Mouse (Mus musculus) CH12.LX (cell line): ENCODE data around the gene Gm7534. TPM values are rescaled to one million over a fixed set of nuclear protein-coding genes. Genes with fewer than 3 reads are reported as not detected.

Experiments
- DNase-seq: peaks from one replicate; pipeline ENCODE4 v3.0.0-alpha.2; 2013; ENCODE audit errors: extremely low read depth
- H3K27ac ChIP-seq: 2 replicates; pipeline ENCODE4 v1.5.1; 2012; ENCODE audit warnings: low read depth, mild to moderate bottlenecking, control low read depth, moderate library complexity; ENCODE audit not compliant: insufficient read depth
- H3K27me3 ChIP-seq: replicated peaks from 2 replicates; pipeline ENCODE3; 2012; ENCODE audit warnings: inconsistent platforms
- H3K36me3 ChIP-seq, 2 experiments: replicated peaks in 1 of 2; 2 replicates each; pipeline versions ENCODE3 to v1.6.1; 2012; ENCODE audit warnings: inconsistent platforms in 1 of 2, low read length in 1 of 2, mild to moderate bottlenecking in 1 of 2, mixed read lengths in 1 of 2, moderate library complexity in 1 of 2; ENCODE audit not compliant: control insufficient read depth in 1 of 2, insufficient read depth in 1 of 2
- H3K4me1 ChIP-seq, 2 experiments: 2 replicates each; pipeline ENCODE4 v1.6.1; 2012; ENCODE audit warnings: inconsistent platforms in 1 of 2, moderate library complexity in 1 of 2; ENCODE audit not compliant: insufficient read depth in 2 of 2, control insufficient read depth in 1 of 2
- H3K4me2 ChIP-seq: 2 replicates; pipeline ENCODE4 v1.6.1; 2012; ENCODE audit warnings: low read depth, mild to moderate bottlenecking, control low read depth; ENCODE audit not compliant: poor library complexity, insufficient read depth, severe bottlenecking
- H3K4me3 ChIP-seq, 3 experiments: fragments of 150-350 bp in 1 of 3; sonication (generic) in 1 of 3; replicated peaks in 1 of 3; 2 replicates each; pipeline versions ENCODE3 to v1.5.1; 2011 to 2012; ENCODE audit warnings: low read depth in 2 of 3, low read length in 2 of 3, mild to moderate bottlenecking in 2 of 3, moderate library complexity in 2 of 3, control low read depth in 1 of 3, improper control_type of control experiment in 1 of 3, inconsistent platforms in 1 of 3, mixed read lengths in 1 of 3; ENCODE audit not compliant: poor library complexity in 1 of 3
- H3K79me2 ChIP-seq: replicated peaks from 2 replicates; pipeline ENCODE4 v1.6.1; 2012; ENCODE audit warnings: mild to moderate bottlenecking, moderate library complexity; ENCODE audit not compliant: control insufficient read depth, poor library complexity, insufficient read depth, severe bottlenecking; ENCODE audit errors: extremely low read depth
- H3K9ac ChIP-seq: 2 replicates; pipeline ENCODE4 v1.6.1; 2012; ENCODE audit warnings: low read depth, mild to moderate bottlenecking, control low read depth, moderate library complexity; ENCODE audit not compliant: insufficient read depth
- H3K9me3 ChIP-seq: replicated peaks from 2 replicates; pipeline ENCODE3; 2012; ENCODE audit warnings: low read length, inconsistent platforms, mixed read lengths
- CHD2 ChIP-seq: IDR thresholded peaks from 2 replicates; pipeline ENCODE4 v1.6.1; 2011; ENCODE audit warnings: low read length, improper control_type of control experiment
- CTCF ChIP-seq, 2 experiments: IDR thresholded peaks in 1 of 2; conservative IDR thresholded peaks in 1 of 2; 2 replicates each; pipeline ENCODE4 v1.5.1; 2011 to 2012; ENCODE audit warnings: low read depth in 2 of 2, low read length in 2 of 2, improper control_type of control experiment in 1 of 2, inconsistent platforms in 1 of 2, mild to moderate bottlenecking in 1 of 2, moderate library complexity in 1 of 2
- ELF1 ChIP-seq: IDR thresholded peaks from 2 replicates; pipeline ENCODE4 v1.6.1; 2014; ENCODE audit warnings: low read depth, mild to moderate bottlenecking, inconsistent platforms, low read length, improper control_type of control experiment
- ETS1 ChIP-seq: conservative IDR thresholded peaks from 2 replicates; pipeline ENCODE4 v1.6.1; 2012; ENCODE audit warnings: low read depth, mild to moderate bottlenecking, inconsistent platforms, low read length, improper control_type of control experiment, moderate library complexity
- HCFC1 ChIP-seq: IDR thresholded peaks from 2 replicates; pipeline ENCODE4 v1.6.1; 2012; ENCODE audit warnings: low read depth, mild to moderate bottlenecking, inconsistent platforms, low read length, improper control_type of control experiment
- IRF4 ChIP-seq: IDR thresholded peaks from 2 replicates; pipeline ENCODE4 v1.6.1; 2014; ENCODE audit warnings: low read depth, mild to moderate bottlenecking, inconsistent platforms, low read length, improper control_type of control experiment
- KAT2A ChIP-seq: IDR thresholded peaks from 2 replicates; pipeline ENCODE4 v1.6.1; 2012; ENCODE audit warnings: low read length, improper control_type of control experiment, inconsistent platforms; ENCODE audit not compliant: insufficient replicate concordance
- MYC ChIP-seq: IDR thresholded peaks from 2 replicates; pipeline ENCODE4 v1.6.1; 2011; ENCODE audit warnings: low read depth, mild to moderate bottlenecking, improper control_type of control experiment, low read length
- NRF1 ChIP-seq: IDR thresholded peaks from 2 replicates; pipeline ENCODE4 v1.6.1; 2014; ENCODE audit warnings: low read depth, mild to moderate bottlenecking, inconsistent platforms, low read length, improper control_type of control experiment, moderate library complexity
- POLR2A ChIP-seq: IDR thresholded peaks from 2 replicates; pipeline ENCODE4 v1.6.1; 2011; ENCODE audit warnings: low read depth, mild to moderate bottlenecking, improper control_type of control experiment, low read length
- POLR2AphosphoS2 ChIP-seq: IDR thresholded peaks from 2 replicates; pipeline ENCODE4 v1.6.1; 2011; ENCODE audit warnings: low read depth, low read length, improper control_type of control experiment
- SIN3A ChIP-seq: IDR thresholded peaks from 2 replicates; pipeline ENCODE4 v1.6.1; 2012; ENCODE audit warnings: low read length, improper control_type of control experiment, inconsistent platforms
- SMC3 ChIP-seq: IDR thresholded peaks from 2 replicates; pipeline ENCODE4 v1.6.1; 2011; ENCODE audit warnings: low read depth, low read length, improper control_type of control experiment
- UBTF ChIP-seq: IDR thresholded peaks from 2 replicates; pipeline ENCODE4 v1.6.1; 2012; ENCODE audit warnings: low read depth, mild to moderate bottlenecking, inconsistent platforms, low read length, improper control_type of control experiment, moderate library complexity
- USF1 ChIP-seq: IDR thresholded peaks from 2 replicates; pipeline ENCODE4 v1.6.1; 2014; ENCODE audit warnings: low read depth, mild to moderate bottlenecking, inconsistent platforms, low read length, improper control_type of control experiment
- USF2 ChIP-seq: conservative IDR thresholded peaks from 2 replicates; pipeline ENCODE4 v1.6.1; 2011; ENCODE audit warnings: low read depth, low read length, improper control_type of control experiment
- ZKSCAN1 ChIP-seq: IDR thresholded peaks from 2 replicates; pipeline ENCODE4 v1.6.1; 2012; ENCODE audit warnings: low read depth, inconsistent platforms, low read length, improper control_type of control experiment, borderline replicate concordance
- dilution Hi-C: fragments of 300-500 bp; cut with MboI; formaldehyde crosslinking; loops from 2 replicates; pipeline ENCODE4 v1.14.3; 2020; ENCODE audit warnings: low sequenced_read_pairs; ENCODE audit not compliant: extremely low pct_unique_long_range_greater_than_20kb, extremely low pct_ligation_motif_present
- in situ Hi-C: fragments of 300-500 bp; cut with MboI; formaldehyde crosslinking; loops from 3 replicates; pipeline ENCODE4 v1.14.3; 2019; ENCODE audit warnings: low sequenced_read_pairs, low pct_ligation_motif_present, low pct_unique_long_range_greater_than_20kb, mixed read lengths
- polyA plus RNA-seq: library from polyadenylated mRNA; unstranded; fragments of >175 nt; gene quantifications from 2 replicates; pipeline ENCODE4 v1.2.1, GENCODE M21; 2012; ENCODE audit warnings: low read depth; ENCODE audit not compliant: insufficient read length
- total RNA-seq, 2 experiments: library from RNA; depleted of rRNA; stranded (reverse); fragments of 300-350 nt in 1 of 2; fragments of >200 nt in 1 of 2; gene quantifications; 2 replicates each; pipeline ENCODE4 v1.2.3; 2012 to 2014

The Gm7534 gene
- total and polyA plus RNA-seq, 3 experiments = not detected

DNA sequence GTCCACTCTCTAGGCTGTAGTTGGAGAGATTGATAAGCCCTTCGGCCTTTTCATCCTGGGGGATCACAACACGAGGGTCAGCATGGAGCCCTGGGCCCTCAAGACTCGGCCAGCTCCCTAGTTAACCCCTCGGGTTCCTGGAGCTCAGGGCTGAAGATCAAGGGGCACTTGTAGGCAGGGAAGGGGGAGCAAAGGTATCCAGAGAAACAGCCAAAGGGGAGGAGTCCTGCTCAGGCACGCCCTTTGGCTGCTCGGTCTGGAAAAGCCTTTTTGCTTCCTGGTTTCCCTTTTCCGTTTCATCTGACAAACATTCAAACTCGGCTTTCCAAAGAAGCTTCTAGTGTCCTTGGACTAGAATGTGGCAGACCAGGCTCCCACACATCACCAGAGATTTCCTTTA is 27.6 kb upstream of the Gm7534 start:
- dilution Hi-C loops = no loop called here

GRCm38 (mm10) chr4:134227194-134227593 is 24.4 kb upstream of the Gm7534 start, which contains the start of gene Catsper4:
Gene Catsper4 (minus strand): TSS chr4:134227383.
- Histone ChIP-seq H3K36me3 (no peaks in the 10 kb centered on the region), H3K27me3 (peaks cover 29% of the 10 kb centered on the region), H3K4me2 (no peak within 1 kb of the TSS), H3K4me1 (no peaks in the 10 kb centered on the region; a peak in 1 of 4 replicates), H3K9me3 (peaks cover 3% of the 10 kb centered on the region), H3K4me3 (no peak within 1 kb of the TSS), H3K27ac (no peak within 1 kb of the TSS), H3K79me2 (no peaks in the 10 kb centered on the region), H3K9ac (no peak within 1 kb of the TSS)
- in situ Hi-C loops (loop anchor here (5.0 kb wide), 1 partner anchor 40 kb away; the partner anchor contains the start of gene Cep85), dilution Hi-C loops (no loop called here)
- DNase-seq = no peak
- TF ChIP-seq POLR2A (no peak), CHD2 (no peak), UBTF (no peak), SIN3A (no peak), KAT2A (no peak), HCFC1 (no peak), ZKSCAN1 (no peak), IRF4 (no peak), CTCF (conservative IDR thresholded peaks at IDR 0.05 in 1 of 2, IDR thresholded peaks at IDR 0.05 in 1 of 2; ENCODE audit: low read depth in 2 of 2, low read length in 2 of 2) (peak in 1 of 2 experiments; percentile 48; a peak in 2 of 4 replicates), USF2 (no peak), NRF1 (no peak), MYC (no peak), POLR2AphosphoS2 (no peak), ETS1 (no peak), SMC3 (peak; percentile 37)

More for the DNA sequence above, 27.6 kb upstream of the Gm7534 start:
- TF ChIP-seq CTCF (conservative IDR thresholded peaks at IDR 0.05 in 1 of 2, IDR thresholded peaks at IDR 0.05 in 1 of 2; ENCODE audit: low read depth in 2 of 2, low read length in 2 of 2) (no peak), ELF1 (no peak), USF1 (no peak), USF2 (no peak)
- Histone ChIP-seq H3K27me3 (peaks cover 30% of the 10 kb centered on the region), H3K9me3 (no peaks in the 10 kb centered on the region), H3K79me2 (no peaks in the 10 kb centered on the region), H3K27ac (no peak overlapping the region), H3K4me1 (no peaks in the 10 kb centered on the region), H3K4me2 (no peak overlapping the region), H3K9ac (no peak overlapping the region), H3K4me3 (no peak overlapping the region), H3K36me3 (no peaks in the 10 kb centered on the region)
- in situ Hi-C loops = no loop called here
- DNase-seq = no peak
